Mouse (Mus musculus) liver, adult 2 months (tissue): ENCODE results near the gene Spint5. TPM values are rescaled to one million over a fixed set of nuclear protein-coding genes. Genes with fewer than 3 reads are reported as not detected.

Source experiments
- DNase-seq: peaks from one replicate; pipeline ENCODE4 v3.0.0-alpha.2; 2011; ENCODE audit warnings: low read depth, low spot score; ENCODE audit errors: extremely low read depth
- H3K27ac ChIP-seq: fragments of 200-500 bp; replicated peaks from 2 replicates; pipeline ENCODE4 v1.5.1; 2012; ENCODE audit warnings: low read depth, mild to moderate bottlenecking, control low read depth, inconsistent platforms, low read length; ENCODE audit not compliant: insufficient read depth
- H3K27me3 ChIP-seq: fragments of 200-500 bp; 2 replicates; pipeline ENCODE4 v1.6.1; 2012; ENCODE audit warnings: mild to moderate bottlenecking, moderate library complexity, low read length, inconsistent platforms; ENCODE audit not compliant: control insufficient read depth, insufficient read depth
- H3K36me3 ChIP-seq: fragments of 200-500 bp; 2 replicates; pipeline ENCODE4 v1.6.1; 2012; ENCODE audit warnings: low read length, inconsistent platforms; ENCODE audit not compliant: control insufficient read depth, insufficient read depth
- H3K4me1 ChIP-seq: fragments of 200-500 bp; 2 replicates; pipeline ENCODE4 v1.6.1; 2011; ENCODE audit warnings: low read length; ENCODE audit not compliant: control insufficient read depth, insufficient read depth
- H3K4me3 ChIP-seq: fragments of 200-500 bp; 2 replicates; pipeline ENCODE4 v1.5.1; 2011; ENCODE audit warnings: low read depth, mild to moderate bottlenecking, control low read depth, low read length, moderate library complexity; ENCODE audit not compliant: insufficient read depth
- H3K79me2 ChIP-seq: fragments of 200-500 bp; 2 replicates; pipeline ENCODE4 v1.6.1; 2012; ENCODE audit warnings: inconsistent platforms, mild to moderate bottlenecking, low read length, moderate library complexity; ENCODE audit not compliant: control insufficient read depth, insufficient read depth
- H3K9ac ChIP-seq: fragments of 200-500 bp; 2 replicates; pipeline ENCODE4 v1.6.1; 2012; ENCODE audit warnings: low read depth, mild to moderate bottlenecking, control low read depth, inconsistent platforms, low read length
- CTCF ChIP-seq: fragments of 200-500 bp; IDR thresholded peaks from 2 replicates; pipeline ENCODE4 v1.5.1; 2011; ENCODE audit warnings: low read depth, low read length, control low read depth
- POLR2A ChIP-seq: fragments of 200-500 bp; IDR thresholded peaks from 2 replicates; pipeline ENCODE4 v1.6.1; 2011; ENCODE audit warnings: low read length, control low read depth; ENCODE audit not compliant: insufficient read depth; ENCODE audit errors: extremely low read depth
- WGBS: fragments of 180-500 bp; shearing (Covaris S2); methylation state at CpG from one replicate; pipeline ENCODE4 v1.1.7; 2018; 5-methylcytosine and 5-hydroxymethylcytosine counted together
- polyA plus RNA-seq: library from polyadenylated mRNA; depleted of rRNA; stranded (reverse); fragments of >200 nt; gene quantifications from 2 replicates; pipeline ENCODE4 v1.2.3, GENCODE M21; 2012; rRNA removed
- total RNA-seq: library from RNA; depleted of rRNA; stranded (reverse); fragments of >200 nt; gene quantifications from 2 replicates; pipeline ENCODE4 v1.2.3, GENCODE M21; 2014; rRNA removed

Spint5 gene
- total and polyA plus RNA-seq, 2 experiments, result not detected

DNA sequence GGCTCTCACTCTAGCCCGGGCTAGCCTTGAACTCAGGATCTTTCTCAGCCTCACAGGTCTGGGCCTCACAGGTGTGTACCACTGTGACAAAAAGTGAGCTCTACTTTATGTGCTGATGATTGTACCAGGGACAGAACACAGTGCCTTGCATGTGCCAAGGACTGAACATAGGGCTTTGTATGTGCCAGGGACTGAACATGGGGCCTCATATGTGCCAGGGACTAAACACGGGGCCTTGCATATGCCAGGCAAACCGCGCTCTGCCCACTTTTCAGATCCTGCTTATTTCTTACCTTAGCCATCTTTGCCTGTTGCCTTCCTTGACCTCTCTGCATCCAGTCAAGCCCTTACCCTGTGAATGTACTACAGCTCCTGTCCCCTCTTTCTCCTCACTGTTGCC, 46.9 kb downstream of the Spint5 start:
- DNase-seq, result no peak
- Histone ChIP-seq H3K9ac (no peak overlapping the region), H3K79me2 (no peaks in the 10 kb centered on the region), H3K4me1 (no peaks in the 10 kb centered on the region), H3K36me3 (peaks cover 27% of the 10 kb centered on the region), H3K27ac (no peak overlapping the region), H3K27me3 (no peaks in the 10 kb centered on the region), H3K4me3 (no peak overlapping the region)
- 96% methylated on average over 4 of the region's 4 CpGs for WGBS
- TF ChIP-seq POLR2A (no peak), CTCF (no peak)

DNA sequence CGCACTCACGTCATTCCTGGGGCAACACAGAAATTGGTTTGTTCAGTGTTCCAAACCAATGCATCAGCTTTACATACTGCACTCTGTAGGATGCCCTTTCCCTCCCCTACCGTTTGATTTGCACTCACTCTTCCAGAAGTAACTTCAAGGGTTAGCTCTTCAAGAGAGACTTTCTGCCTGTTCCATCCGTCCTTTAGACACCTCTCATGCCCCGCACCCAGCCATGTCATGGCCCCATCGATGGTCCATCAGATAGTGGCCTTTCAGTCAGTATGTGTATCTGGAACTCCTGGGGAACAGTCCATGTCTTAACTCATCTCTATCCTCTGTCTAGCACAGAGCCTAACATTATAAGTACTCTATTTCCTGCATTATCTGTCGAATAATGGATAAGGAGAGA, 47.5 kb downstream of the Spint5 start:
- peaks cover 25% of the 10 kb centered on the region for H3K36me3 ChIP-seq
- no peaks in the 10 kb centered on the region for H3K27me3 ChIP-seq
- no peak overlapping the region for H3K4me3 ChIP-seq
- no peaks in the 10 kb centered on the region for H3K4me1 ChIP-seq
- H3K79me2 ChIP-seq, result no peaks in the 10 kb centered on the region
- no peak overlapping the region for H3K9ac ChIP-seq
- WGBS, result 78% methylated on average over 7 of the region's 7 CpGs
- TF ChIP-seq POLR2A, result no peak
- TF ChIP-seq CTCF, result no peak
- DNase-seq, result no peak
- H3K27ac ChIP-seq, result no peak overlapping the region

DNA sequence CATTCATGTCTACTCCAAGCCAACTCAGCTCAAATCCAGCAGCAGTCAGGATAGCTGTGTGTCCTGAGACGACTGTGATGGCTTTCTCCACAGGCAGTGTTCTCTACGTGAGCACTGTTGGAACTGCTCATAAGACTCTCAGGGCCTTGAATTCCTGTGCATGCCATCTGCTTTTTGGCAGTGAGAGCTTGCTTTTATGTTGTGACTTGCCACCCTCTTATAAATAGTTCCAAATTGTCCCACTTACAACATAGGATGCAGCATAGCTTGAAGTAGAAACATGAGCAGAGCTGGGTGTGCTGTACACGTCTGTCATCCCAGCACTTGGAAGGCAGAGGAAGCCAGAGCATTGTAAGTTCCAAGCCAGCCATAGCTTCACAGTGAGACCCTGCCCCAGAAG, 50.7 kb downstream of the Spint5 start:
- Histone ChIP-seq H3K36me3 (peaks cover 7% of the 10 kb centered on the region; the same call in 1 of the 2 replicates), H3K79me2 (no peaks in the 10 kb centered on the region), H3K27me3 (no peaks in the 10 kb centered on the region), H3K9ac (no peak overlapping the region), H3K4me1 (no peaks in the 10 kb centered on the region), H3K27ac (no peak overlapping the region), H3K4me3 (no peak overlapping the region)
- 91% methylated on average over 3 of the region's 3 CpGs for WGBS
- TF ChIP-seq POLR2A, result no peak
- TF ChIP-seq CTCF, result no peak
- no peak for DNase-seq

Other genes starting within 250 kb of the Spint5 start
Only the 30 nearest of the 31 such genes appear.
- not detected in 2 replicates for gene Trp53tg5, start 241.6 kb upstream of the Spint5 start, total RNA-seq
- not detected in 2 replicates for gene Trp53tg5, start 241.6 kb upstream of the Spint5 start, polyA plus RNA-seq
- 8.1 and 10.1 TPM in 2 replicates for gene Dbndd2, start 229.2 kb upstream of the Spint5 start, total RNA-seq
- gene Dbndd2, start 229.2 kb upstream of the Spint5 start, polyA plus RNA-seq, result 7.6 and 9.5 TPM in 2 replicates
- gene Pigt, start 217.8 kb upstream of the Spint5 start, total RNA-seq, result 7.5 and 14.2 TPM in 2 replicates
- 56.7 and 63.7 TPM in 2 replicates for gene Pigt, start 217.8 kb upstream of the Spint5 start, polyA plus RNA-seq
- 4.6 and 8.5 TPM in 2 replicates for gene Wfdc2, start 152.9 kb upstream of the Spint5 start, total RNA-seq
- 9.9 and 18.9 TPM in 2 replicates for gene Wfdc2, start 152.9 kb upstream of the Spint5 start, polyA plus RNA-seq
- gene Spint3, start 141.8 kb upstream of the Spint5 start, total RNA-seq, result not detected in 2 replicates
- gene Spint3, start 141.8 kb upstream of the Spint5 start, polyA plus RNA-seq, result not detected in 2 replicates
- not detected in 2 replicates for gene Wfdc6a, start 129.9 kb upstream of the Spint5 start, total RNA-seq
- 0.11 TPM in 1 of 2 replicates, not detected in the other for gene Wfdc6a, start 129.9 kb upstream of the Spint5 start, polyA plus RNA-seq
- not detected in 2 replicates for gene Eppin, start 121.7 kb upstream of the Spint5 start, total RNA-seq
- not detected in 2 replicates for gene Eppin, start 121.7 kb upstream of the Spint5 start, polyA plus RNA-seq
- gene Wfdc6b, start 101.8 kb upstream of the Spint5 start, total RNA-seq, result not detected in 2 replicates
- gene Wfdc6b, start 101.8 kb upstream of the Spint5 start, polyA plus RNA-seq, result not detected in 2 replicates
- gene Wfdc8, start 101.7 kb upstream of the Spint5 start, total RNA-seq, result not detected in 2 replicates
- gene Wfdc8, start 101.7 kb upstream of the Spint5 start, polyA plus RNA-seq, result not detected in 2 replicates
- gene Wfdc16, start 76.5 kb upstream of the Spint5 start, total RNA-seq, result not detected in 2 replicates
- gene Wfdc16, start 76.5 kb upstream of the Spint5 start, polyA plus RNA-seq, result 0.07 TPM in 1 of 2 replicates, not detected in the other
- gene Wfdc10, start 59.3 kb upstream of the Spint5 start, total RNA-seq, result not detected in 2 replicates
- not detected in 2 replicates for gene Wfdc10, start 59.3 kb upstream of the Spint5 start, polyA plus RNA-seq
- gene Wfdc9, start 58.7 kb upstream of the Spint5 start, total RNA-seq, result not detected in 2 replicates
- gene Wfdc9, start 58.7 kb upstream of the Spint5 start, polyA plus RNA-seq, result not detected in 2 replicates
- not detected in 2 replicates for gene Wfdc11, start 41.2 kb upstream of the Spint5 start, total RNA-seq
- gene Wfdc11, start 41.2 kb upstream of the Spint5 start, polyA plus RNA-seq, result not detected in 2 replicates
- not detected in 2 replicates for gene Wfdc13, start 30.2 kb upstream of the Spint5 start, total RNA-seq
- not detected in 2 replicates for gene Wfdc13, start 30.2 kb upstream of the Spint5 start, polyA plus RNA-seq
- not detected in 2 replicates for gene Spint4, start 16.8 kb upstream of the Spint5 start, total RNA-seq
- not detected in 2 replicates for gene Spint4, start 16.8 kb upstream of the Spint5 start, polyA plus RNA-seq
- 0.09 and 0.81 TPM in 2 replicates for gene Wfdc3, start 30.6 kb downstream of the Spint5 start, total RNA-seq
- gene Wfdc3, start 30.6 kb downstream of the Spint5 start, polyA plus RNA-seq, result 0.07 and 0.21 TPM in 2 replicates
- gene Dnttip1, start 30.7 kb downstream of the Spint5 start, total RNA-seq, result 11.8 and 12.9 TPM in 2 replicates
- 11.9 and 17.6 TPM in 2 replicates for gene Dnttip1, start 30.7 kb downstream of the Spint5 start, polyA plus RNA-seq
- gene Ube2c, start 54.6 kb downstream of the Spint5 start, total RNA-seq, result 0.18 and 1.9 TPM in 2 replicates
- 1.2 and 1.5 TPM in 2 replicates for gene Ube2c, start 54.6 kb downstream of the Spint5 start, polyA plus RNA-seq
- 6.1 TPM in 1 of 2 replicates, not detected in the other for gene Tnnc2, start 64.7 kb downstream of the Spint5 start, total RNA-seq
- not detected in 2 replicates for gene Tnnc2, start 64.7 kb downstream of the Spint5 start, polyA plus RNA-seq
- gene Snx21, start 70.5 kb downstream of the Spint5 start, total RNA-seq, result 10.8 and 12.6 TPM in 2 replicates
- gene Snx21, start 70.5 kb downstream of the Spint5 start, polyA plus RNA-seq, result 14.4 and 14.6 TPM in 2 replicates
- gene Acot8, start 89.6 kb downstream of the Spint5 start, total RNA-seq, result 19.4 and 25.8 TPM in 2 replicates
- gene Acot8, start 89.6 kb downstream of the Spint5 start, polyA plus RNA-seq, result 46.1 and 53.2 TPM in 2 replicates
- 0.83 and 1.1 TPM in 2 replicates for gene Zswim3, start 89.8 kb downstream of the Spint5 start, total RNA-seq
- gene Zswim3, start 89.8 kb downstream of the Spint5 start, polyA plus RNA-seq, result 0.73 and 0.82 TPM in 2 replicates
- 0.55 and 0.81 TPM in 2 replicates for gene Zswim1, start 107.4 kb downstream of the Spint5 start, total RNA-seq
- 3.2 and 4.4 TPM in 2 replicates for gene Zswim1, start 107.4 kb downstream of the Spint5 start, polyA plus RNA-seq
- 0.18 TPM in 1 of 2 replicates, not detected in the other for gene Spata25, start 113.2 kb downstream of the Spint5 start, total RNA-seq
- not detected in 2 replicates for gene Spata25, start 113.2 kb downstream of the Spint5 start, polyA plus RNA-seq
- gene Ctsa, start 117.6 kb downstream of the Spint5 start, total RNA-seq, result 112 and 135 TPM in 2 replicates
- gene Ctsa, start 117.6 kb downstream of the Spint5 start, polyA plus RNA-seq, result 164 and 279 TPM in 2 replicates
- gene Neurl2, start 118.2 kb downstream of the Spint5 start, total RNA-seq, result 1.6 and 2.3 TPM in 2 replicates
- 4.5 and 5.6 TPM in 2 replicates for gene Neurl2, start 118.2 kb downstream of the Spint5 start, polyA plus RNA-seq
- 21.7 and 22.1 TPM in 2 replicates for gene Pltp, start 142.4 kb downstream of the Spint5 start, total RNA-seq
- gene Pltp, start 142.4 kb downstream of the Spint5 start, polyA plus RNA-seq, result 49.7 and 92.8 TPM in 2 replicates
- 9.1 and 12.9 TPM in 2 replicates for gene Pcif1, start 164.0 kb downstream of the Spint5 start, total RNA-seq
- 20.2 and 21.3 TPM in 2 replicates for gene Pcif1, start 164.0 kb downstream of the Spint5 start, polyA plus RNA-seq
- gene Zfp335, start 196.5 kb downstream of the Spint5 start, total RNA-seq, result 2.4 and 4.0 TPM in 2 replicates
- gene Zfp335, start 196.5 kb downstream of the Spint5 start, polyA plus RNA-seq, result 13.5 and 18.9 TPM in 2 replicates
- gene Mmp9, start 225.5 kb downstream of the Spint5 start, total RNA-seq, result 0.20 and 0.65 TPM in 2 replicates
- 0.55 and 0.70 TPM in 2 replicates for gene Mmp9, start 225.5 kb downstream of the Spint5 start, polyA plus RNA-seq